Mouse (Mus musculus) liver, embryonic 14.5 days (tissue): ENCODE data around the gene Prm2. TPM values are rescaled to one million over a fixed set of nuclear protein-coding genes. Genes with fewer than 3 reads are reported as not detected.

Source experiments
- ATAC-seq: fragments of 200-750 bp; cut with Nextera tagmentation; 2 replicates; pipeline ENCODE4 v1.8.0; 2017; ENCODE audit warnings: moderate number of reproducible peaks, mild to moderate bottlenecking, moderate library complexity; ENCODE audit not compliant: insufficient read depth
- DNase-seq, 3 experiments: peaks; one replicate each; pipeline ENCODE4 v3.0.0-alpha.2; 2012 to 2013; ENCODE audit warnings: low read depth in 3 of 3, low spot score in 3 of 3
- H3K27ac ChIP-seq: fragments of 300-500 bp; sonication (generic); 2 replicates; pipeline ENCODE4 v1.5.1; 2014; ENCODE audit warnings: moderate library complexity, mild to moderate bottlenecking, control low read depth, inconsistent platforms
- H3K27me3 ChIP-seq: fragments of 300-500 bp; sonication (generic); 2 replicates; pipeline ENCODE4 v1.6.1; 2014; ENCODE audit warnings: mild to moderate bottlenecking, low read length, moderate library complexity; ENCODE audit not compliant: control insufficient read depth, insufficient read depth
- H3K36me3 ChIP-seq: fragments of 300-500 bp; sonication (generic); replicated peaks from 2 replicates; pipeline ENCODE4 v1.6.1; 2014; ENCODE audit warnings: low read depth; ENCODE audit not compliant: control insufficient read depth, insufficient read depth
- H3K4me1 ChIP-seq, 2 experiments: fragments of 200-500 bp in 1 of 2; fragments of 300-500 bp in 1 of 2; sonication (generic) in 1 of 2; replicated peaks; 2 replicates each; pipeline ENCODE4 v1.6.1; 2012 to 2014; ENCODE audit warnings: antibody characterized with exemption in 1 of 2, inconsistent platforms in 1 of 2, low read length in 1 of 2; ENCODE audit not compliant: control insufficient read depth in 2 of 2, insufficient read depth in 2 of 2
- H3K4me2 ChIP-seq: fragments of 300-500 bp; sonication (generic); 2 replicates; pipeline ENCODE4 v1.6.1; 2014; ENCODE audit warnings: low read depth, mild to moderate bottlenecking, control low read depth, moderate library complexity
- H3K4me3 ChIP-seq, 2 experiments: fragments of 200-500 bp in 1 of 2; fragments of 300-500 bp in 1 of 2; sonication (generic) in 1 of 2; 2 replicates each; pipeline ENCODE4 v1.5.1; 2012 to 2014; ENCODE audit warnings: low read depth in 2 of 2, low read length in 2 of 2, mild to moderate bottlenecking in 2 of 2, control low read depth in 1 of 2, inconsistent platforms in 1 of 2, moderate library complexity in 1 of 2; ENCODE audit not compliant: insufficient read depth in 1 of 2
- H3K9ac ChIP-seq: fragments of 300-500 bp; sonication (generic); replicated peaks from 2 replicates; pipeline ENCODE4 v1.6.1; 2014; ENCODE audit warnings: mild to moderate bottlenecking, control low read depth, moderate library complexity
- H3K9me3 ChIP-seq: fragments of 300-500 bp; sonication (generic); 2 replicates; pipeline ENCODE4 v1.6.1; 2016; ENCODE audit warnings: low read length, mixed read lengths; ENCODE audit not compliant: control insufficient read depth
- CTCF ChIP-seq: IDR thresholded peaks from 2 replicates; pipeline ENCODE4 v1.5.1; 2016; ENCODE audit warnings: antibody characterized with exemption, low read depth, control low read depth
- EP300 ChIP-seq: IDR thresholded peaks from 2 replicates; pipeline ENCODE4 v1.6.1; 2016; ENCODE audit warnings: antibody characterized with exemption, low read depth
- WGBS: fragments of 180-500 bp; shearing (Covaris S2); extraction: QIAGEN DNeasy Blood & Tissue Kit; methylation state at CpG from one replicate; pipeline ENCODE4 v1.1.7; 2014; ENCODE audit not compliant: insufficient replicate concordance; 5-methylcytosine and 5-hydroxymethylcytosine counted together
- polyA plus RNA-seq, 2 experiments: library from polyadenylated mRNA; depleted of rRNA in 1 of 2; stranded (reverse) in 1 of 2; unstranded in 1 of 2; fragments of >200 nt; fragmentation: Nextera tagmentation in 1 of 2; extraction: Ambion mirVana in 1 of 2; gene quantifications; 2 replicates each; pipeline versions ENCODE4 v1.2.1 to v1.2.3; 2012 to 2014

The Prm2 gene
- polyA plus RNA-seq, 2 experiments, result not detected

GRCm38 (mm10) chr16:10790702-10791101, 5.2 kb downstream of the Prm2 start, which contains the start of gene Prm3:
TSS of gene Prm3 (minus strand) at chr16:10790914.
- DNase-seq (no peak), ATAC-seq (no peak)
- Histone ChIP-seq H3K27me3 (no peaks in the 10 kb centered on the region; the same call in 1 of the 2 replicates), H3K4me1 (0 out of 4 replicates have a peak, but pooled peaks cover 0 to 2% of the 10 kb centered on the region in 2 experiments), H3K36me3 (no peaks in the 10 kb centered on the region), H3K9ac (no peak within 1 kb of the TSS), H3K9me3 (no peaks in the 10 kb centered on the region), H3K4me2 (no peak within 1 kb of the TSS), H3K4me3 (no peak within 1 kb of the TSS), H3K27ac (no peak within 1 kb of the TSS)
- 47% methylated on average over 9 of the region's 9 CpGs for WGBS
- TF ChIP-seq CTCF, result no peak
- no peak for TF ChIP-seq EP300

GRCm38 (mm10) chr16:10788866-10789265, 7.1 kb downstream of the Prm2 start:
- no peak overlapping the region for H3K27ac ChIP-seq
- WGBS, result 55% methylated on average over 4 of the region's 4 CpGs
- no peaks in the 10 kb centered on the region for H3K9me3 ChIP-seq
- 0 out of 4 replicates have a peak, but pooled peaks cover 0 to 2% of the 10 kb centered on the region in 2 experiments for H3K4me1 ChIP-seq
- H3K27me3 ChIP-seq, result peaks cover 11% of the 10 kb centered on the region
- ATAC-seq (no peak), DNase-seq (no peak)
- no peak overlapping the region for H3K4me3 ChIP-seq
- no peak for TF ChIP-seq CTCF
- no peak for TF ChIP-seq EP300
- no peak overlapping the region for H3K4me2 ChIP-seq
- H3K9ac ChIP-seq, result no peak overlapping the region
- no peaks in the 10 kb centered on the region for H3K36me3 ChIP-seq

- DNase-seq (no peak), ATAC-seq (no peak)
- no peak for TF ChIP-seq EP300
- no peak for TF ChIP-seq CTCF
- no peak within 1 kb of the TSS for H3K4me2 ChIP-seq
- H3K9me3 ChIP-seq, result no peaks in the 10 kb centered on the region
- H3K27ac ChIP-seq, result no peak within 1 kb of the TSS
- H3K4me1 ChIP-seq, result 0 out of 4 replicates have a peak, but pooled peaks cover 0 to 2% of the 10 kb centered on the region in 2 experiments
- no peak within 1 kb of the TSS for H3K9ac ChIP-seq
- H3K4me3 ChIP-seq, result no peak within 1 kb of the TSS
- H3K36me3 ChIP-seq, result no peaks in the 10 kb centered on the region
- H3K27me3 ChIP-seq, result peaks cover 17% of the 10 kb centered on the region
- 43% methylated on average over 16 of the region's 16 CpGs for WGBS
These were observed 7.7 kb downstream of the Prm2 start, which contains the start of gene Tnp2 for GRCm38 (mm10) chr16:10788271-10788670. TSS of gene Tnp2 (minus strand) at chr16:10788660.

- DNase-seq, result no peak
- no peak for ATAC-seq
- no peak overlapping the region for H3K27ac ChIP-seq
- H3K27me3 ChIP-seq, result peaks cover 23% of the 10 kb centered on the region
- H3K9me3 ChIP-seq, result no peaks in the 10 kb centered on the region
- no peak overlapping the region for H3K9ac ChIP-seq
- no peak overlapping the region for H3K4me3 ChIP-seq
- WGBS, result 59% methylated on average over 7 of the region's 7 CpGs
- TF ChIP-seq CTCF (no peak), EP300 (no peak)
- 0 out of 4 replicates have a peak, but pooled peaks cover 0 to 2% of the 10 kb centered on the region in 2 experiments for H3K4me1 ChIP-seq
- no peak overlapping the region for H3K4me2 ChIP-seq
- H3K36me3 ChIP-seq, result no peaks in the 10 kb centered on the region
These were observed 8.3 kb downstream of the Prm2 start for GRCm38 (mm10) chr16:10787548-10788058.

- H3K4me2 ChIP-seq, result no peak overlapping the region
- no peak overlapping the region for H3K27ac ChIP-seq
- 0 out of 4 replicates have a peak, but pooled peaks cover 0 to 2% of the 10 kb centered on the region in 2 experiments for H3K4me1 ChIP-seq
- ATAC-seq (no peak), DNase-seq (no peak)
- no peaks in the 10 kb centered on the region for H3K9me3 ChIP-seq
- H3K4me3 ChIP-seq, result no peak overlapping the region
- peaks cover 26% of the 10 kb centered on the region for H3K27me3 ChIP-seq
- H3K9ac ChIP-seq, result no peak overlapping the region
- WGBS, result 57% methylated on average over 4 of the region's 4 CpGs
- no peaks in the 10 kb centered on the region for H3K36me3 ChIP-seq
- TF ChIP-seq EP300, result no peak
- TF ChIP-seq CTCF, result no peak
These were observed 9.0 kb downstream of the Prm2 start for GRCm38 (mm10) chr16:10786782-10787547.
